Mouse (Mus musculus): ENCODE results near the gene Txnrd1.

Gene Txnrd1

GRCm38 (mm10) chr10:82924750-82925149 lies 91.0 kb downstream of the Txnrd1 start:
- DNase-seq, result no peak

- no peak for DNase-seq
Observed at GRCm38 (mm10) chr10:82925624-82926023, 91.9 kb downstream of the Txnrd1 start.

GRCm38 (mm10) chr10:82935018-82935633 lies 101.4 kb downstream of the Txnrd1 start:
- no peak for DNase-seq

- no peak for DNase-seq
Observed at GRCm38 (mm10) chr10:82935774-82936173, 102.0 kb downstream of the Txnrd1 start.

Measured in thymus, adult 18-20 months (tissue).